Mouse (Mus musculus): ENCODE results near the gene Thoc5.

The Thoc5 gene

GRCm38 (mm10) chr11:4894848-4895816, at the start of gene Thoc5:
TSS of gene Thoc5 (plus strand) at chr11:4895320.
- peak; percentile 90 for DNase-seq

GRCm38 (mm10) chr11:4848483-4849248, 46.5 kb upstream of the Thoc5 start:
- DNase-seq: peak; percentile 13

DNA sequence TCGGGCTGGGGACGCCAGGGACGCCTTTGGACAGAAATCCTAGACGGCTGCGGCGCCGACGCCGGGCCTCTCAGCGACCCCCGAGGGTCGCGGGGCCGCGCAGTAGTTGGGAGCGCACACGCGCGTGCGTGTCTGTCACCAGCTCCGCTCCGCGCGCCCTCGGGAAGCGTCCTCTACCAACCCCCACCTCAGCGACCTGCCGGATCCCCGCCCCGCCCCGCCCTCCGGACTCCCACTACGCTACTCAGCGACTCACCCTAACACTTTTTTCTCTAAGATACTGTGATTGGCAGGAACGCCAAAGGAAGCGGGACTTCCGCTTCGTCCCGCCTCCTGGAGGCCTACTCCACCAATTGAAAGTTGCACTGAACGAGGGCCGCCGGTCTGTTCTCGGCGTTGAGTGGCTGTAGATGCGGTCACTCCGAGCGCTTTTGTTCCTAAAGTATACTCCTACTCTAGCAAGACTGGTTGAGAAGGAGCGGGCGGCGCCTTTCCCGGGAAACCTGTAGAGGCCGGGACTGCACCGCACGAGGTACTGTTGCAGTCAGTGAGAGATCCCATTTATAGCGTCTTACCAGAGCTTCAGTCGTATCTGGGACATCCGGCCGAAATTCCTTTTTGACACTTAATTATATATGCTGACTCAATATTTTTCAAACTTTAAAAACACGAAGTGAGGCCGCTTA, 45.7 kb upstream of the Thoc5 start, which contains the start of gene Nf2:
Nf2 (minus strand) TSS at position 279 of the 686 bp plus-strand sequence.
- DNase-seq: peak; percentile 99

GRCm38 (mm10) chr11:4850404-4850803, 44.7 kb upstream of the Thoc5 start:
- no peak for DNase-seq

DNA sequence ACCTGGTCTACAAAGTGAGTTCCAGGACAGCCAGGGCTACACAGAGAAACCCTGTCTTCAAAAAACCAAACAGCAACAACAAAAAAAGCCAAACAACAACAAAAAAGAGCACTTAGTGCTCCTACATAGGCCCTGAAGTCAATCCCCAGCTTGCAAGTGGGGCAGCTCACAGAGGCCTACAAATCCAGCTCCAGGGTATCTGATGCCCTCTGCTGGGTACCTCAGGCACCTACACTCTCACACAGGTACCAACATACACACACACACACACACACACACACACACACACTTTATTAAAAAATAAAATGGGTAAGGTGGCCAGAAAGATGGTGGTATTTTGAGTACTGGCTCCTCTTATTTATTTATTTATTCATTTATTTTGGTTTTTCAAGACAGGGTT, 42.1 kb upstream of the Thoc5 start:
- DNase-seq: no peak

- DNase-seq: no peak
Observed at GRCm38 (mm10) chr11:4854181-4854580, 40.9 kb upstream of the Thoc5 start.

DNA sequence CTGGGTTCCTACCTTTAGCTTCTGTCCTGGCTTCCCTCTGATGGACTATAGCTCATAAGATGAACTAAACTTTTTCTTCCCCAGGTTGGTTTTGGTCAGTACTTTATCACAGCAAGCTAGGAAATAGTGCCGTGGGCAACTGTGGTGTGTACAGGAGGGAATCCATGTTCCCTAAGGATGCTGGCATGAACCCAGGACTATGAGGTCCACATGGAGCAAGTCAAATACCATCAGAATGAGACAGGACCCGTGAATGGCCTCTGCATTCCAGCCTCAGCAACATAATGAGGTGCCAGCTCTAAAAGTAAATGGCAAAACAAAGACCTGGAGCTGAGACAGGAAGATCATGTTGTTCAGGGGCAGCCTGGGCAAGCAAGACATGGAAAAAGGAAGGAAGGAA, 36.7 kb upstream of the Thoc5 start:
- DNase-seq: no peak

GRCm38 (mm10) chr11:4860986-4861385, 34.1 kb upstream of the Thoc5 start:
- DNase-seq: no peak

GRCm38 (mm10) chr11:4861816-4862604, 33.1 kb upstream of the Thoc5 start:
- no peak for DNase-seq

- no peak for DNase-seq
Observed at GRCm38 (mm10) chr11:4862730-4863129, 32.4 kb upstream of the Thoc5 start.

GRCm38 (mm10) chr11:4865645-4866251, 29.4 kb upstream of the Thoc5 start:
- DNase-seq: peak; percentile 54

DNA sequence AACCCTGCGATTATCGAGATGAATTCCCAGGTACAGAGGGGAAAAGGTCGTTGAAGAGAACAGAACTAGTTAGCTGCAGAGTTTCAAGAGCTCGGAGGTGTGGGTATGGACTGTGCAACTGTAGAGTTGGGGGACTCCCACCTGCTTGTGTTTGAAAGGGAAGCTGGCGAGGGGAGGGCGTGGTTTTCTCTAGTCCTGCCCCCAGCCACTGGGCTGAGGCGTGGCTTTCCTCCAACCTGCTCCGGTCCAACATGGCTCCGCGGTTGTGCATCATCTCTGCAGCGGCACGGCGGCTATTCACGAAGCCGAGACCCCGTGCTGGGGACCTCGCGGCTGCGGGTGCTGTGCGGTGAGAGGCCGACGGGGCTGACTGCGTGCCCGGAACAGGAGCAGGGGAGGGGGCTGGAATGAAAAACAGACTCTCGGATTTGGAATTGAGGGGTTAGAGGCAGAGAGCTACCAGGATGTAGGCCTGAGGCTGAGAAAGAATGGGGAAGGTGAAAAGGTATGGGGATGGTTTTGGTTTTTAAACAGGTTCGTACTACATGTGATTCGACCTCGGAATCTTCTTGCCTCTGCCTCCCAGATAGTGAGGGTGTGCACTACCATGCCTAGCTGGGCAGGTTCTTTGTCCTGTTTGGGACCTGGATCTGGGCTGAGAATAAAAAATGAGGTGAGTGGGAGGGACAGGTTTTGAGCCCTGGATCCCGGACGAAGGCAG, 21.2 kb upstream of the Thoc5 start, which contains the start of gene Nipsnap1:
Nipsnap1 (plus strand) TSS at position 197 of the 721 bp plus-strand sequence.
- peak; percentile 86 for DNase-seq

DNA sequence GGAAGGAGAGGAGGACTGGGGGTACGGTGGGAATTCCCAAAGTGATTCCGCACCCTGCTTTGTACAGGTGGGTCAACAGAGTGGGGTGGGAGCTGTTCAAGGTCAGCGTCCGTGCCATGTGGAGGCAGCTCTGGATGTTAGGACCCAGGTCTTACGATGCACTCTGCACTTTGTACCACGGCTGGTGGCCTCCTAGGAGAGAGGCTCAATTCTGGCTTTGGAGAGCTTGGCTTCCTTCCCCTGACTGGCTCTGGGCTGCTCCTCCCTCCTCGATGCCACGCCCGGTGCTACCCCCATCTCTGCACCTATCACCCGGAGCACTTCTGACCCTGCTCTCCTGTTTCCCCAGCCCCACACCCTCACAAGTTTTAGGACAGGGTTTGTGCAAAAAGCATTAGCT, 20.6 kb upstream of the Thoc5 start:
- DNase-seq: no peak

GRCm38 (mm10) chr11:4881087-4881486, 14.0 kb upstream of the Thoc5 start:
- no peak for DNase-seq

- DNase-seq: no peak
Observed at GRCm38 (mm10) chr11:4882892-4883627, 12.1 kb upstream of the Thoc5 start.

DNA sequence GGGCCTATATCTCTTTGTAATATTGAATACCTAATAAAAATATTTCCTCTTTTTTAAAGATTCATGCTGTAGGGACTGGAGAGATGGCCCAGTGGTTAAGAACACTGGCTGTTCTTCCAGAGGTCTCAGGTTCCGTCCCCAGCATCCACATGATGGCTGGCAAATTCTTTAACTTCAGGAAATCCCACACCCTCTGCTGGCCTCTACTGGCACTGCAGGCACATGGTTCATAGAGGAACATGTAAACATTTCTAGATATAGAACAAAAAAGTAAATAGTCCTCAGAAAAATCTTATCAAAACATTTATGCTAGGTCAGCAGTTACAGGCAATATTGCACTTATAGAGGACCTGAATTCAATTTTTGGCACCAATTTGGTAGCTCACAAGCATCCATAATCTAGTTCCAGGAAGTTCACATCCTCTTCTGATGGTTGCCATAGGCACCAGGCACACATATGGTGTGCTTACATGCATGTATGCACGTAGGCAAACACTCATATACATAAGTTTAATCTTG, 9.7 kb upstream of the Thoc5 start:
- DNase-seq: peak; percentile 26

DNA sequence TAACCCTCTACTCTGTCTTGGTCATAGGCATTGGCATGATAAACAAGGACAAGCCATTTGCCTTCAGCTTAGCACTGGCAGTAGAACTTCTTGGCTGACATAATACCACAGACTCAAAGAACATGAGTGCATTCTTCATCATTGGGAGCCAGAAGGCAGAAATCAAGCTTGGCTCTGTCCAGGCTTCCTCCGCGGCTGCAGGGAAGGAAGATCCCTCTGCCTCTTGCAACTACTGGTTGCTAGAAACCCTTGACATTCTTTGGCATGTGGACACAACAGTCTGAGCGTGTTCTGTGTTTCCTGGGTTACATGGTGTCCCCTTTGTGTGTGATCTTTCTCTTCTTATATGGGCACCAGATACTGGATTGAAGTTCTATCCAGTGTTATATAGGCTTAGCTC, 8.1 kb upstream of the Thoc5 start:
- DNase-seq: no peak

GRCm38 (mm10) chr11:4900437-4900836, 5.3 kb downstream of the Thoc5 start:
- no peak for DNase-seq

DNA sequence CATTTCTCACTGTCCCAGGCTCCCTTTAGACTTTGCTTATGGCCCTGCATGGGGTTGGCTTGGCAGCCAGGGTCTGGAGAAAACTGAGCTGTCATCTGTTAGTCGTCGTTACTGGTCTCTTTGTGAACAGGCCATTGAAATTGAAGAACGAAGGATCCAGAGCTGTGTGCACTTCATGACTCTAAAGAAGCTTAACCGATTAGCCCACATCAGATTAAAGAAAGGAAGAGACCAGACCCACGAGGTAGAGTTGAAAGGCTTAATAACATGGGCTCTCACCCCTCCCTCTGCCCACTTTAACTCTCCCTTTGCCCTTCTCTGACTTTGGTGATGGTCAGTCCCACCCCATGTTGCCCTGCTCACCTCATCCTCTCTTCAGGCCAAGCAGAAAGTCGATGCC, 6.8 kb downstream of the Thoc5 start:
- no peak for DNase-seq

GRCm38 (mm10) chr11:4906231-4906630, 11.1 kb downstream of the Thoc5 start:
- no peak for DNase-seq

Data from right cerebral cortex, adult 18-20 months (tissue).